Mouse (Mus musculus) myocyte (in vitro differentiated cells): ENCODE data around the gene Adamts9. TPM values are rescaled to one million over a fixed set of nuclear protein-coding genes. Genes with fewer than 3 reads are reported as not detected.
A peak's percentile ranks its signal among the peaks of the same experiment; 100 is the strongest.

Experiments used
- H3K27me3 ChIP-seq: one replicate; pipeline ENCODE4 v1.6.1; 2011; ENCODE audit not compliant: control insufficient read depth, insufficient read depth, insufficient read length
- H3K36me3 ChIP-seq: one replicate; pipeline ENCODE4 v1.6.1; 2011; ENCODE audit not compliant: control insufficient read depth, insufficient read depth
- H3K4me2 ChIP-seq: one replicate; pipeline ENCODE4 v1.6.1; 2011; ENCODE audit warnings: low read depth, control low read depth
- H3K4me3 ChIP-seq: one replicate; pipeline ENCODE4 v1.5.1; 2011; ENCODE audit warnings: mild to moderate bottlenecking, control low read depth, moderate library complexity
- H3K79me2 ChIP-seq: one replicate; pipeline ENCODE4 v1.6.1; 2011; ENCODE audit not compliant: control insufficient read depth, insufficient read depth
- H3ac ChIP-seq: one replicate; pipeline ENCODE4 v1.6.1; 2011; ENCODE audit not compliant: control insufficient read depth, insufficient read length
- CEBPB ChIP-seq: IDR thresholded peaks from 2 replicates; pipeline ENCODE4 v1.6.1; 2011; ENCODE audit warnings: mild to moderate bottlenecking, moderate library complexity; ENCODE audit not compliant: poor library complexity, insufficient read depth, severe bottlenecking
- E2F4 ChIP-seq: IDR thresholded peaks from one replicate; pipeline ENCODE4 v1.6.1; 2011; ENCODE audit warnings: mild to moderate bottlenecking, control low read depth, moderate library complexity; ENCODE audit not compliant: insufficient read depth
- MAX ChIP-seq: IDR thresholded peaks from one replicate; pipeline ENCODE4 v1.6.1; 2011; ENCODE audit warnings: low read depth, mild to moderate bottlenecking, control low read depth
- MYOD1 ChIP-seq, 3 experiments: IDR thresholded peaks; one replicate each; pipeline ENCODE4 v1.6.1; 2011; ENCODE audit warnings: control low read depth in 2 of 3, low read depth in 2 of 3, mild to moderate bottlenecking in 2 of 3, moderate library complexity in 1 of 3; ENCODE audit not compliant: insufficient read length in 2 of 3, control insufficient read depth in 1 of 3
- MYOG ChIP-seq, 3 experiments: IDR thresholded peaks; one replicate each; pipeline ENCODE4 v1.6.1; 2011; ENCODE audit warnings: control low read depth in 2 of 3, low read depth in 2 of 3, mild to moderate bottlenecking in 2 of 3; ENCODE audit not compliant: insufficient read length in 2 of 3, control insufficient read depth in 1 of 3, insufficient read depth in 1 of 3
- POLR2A ChIP-seq: IDR thresholded peaks from one replicate; pipeline ENCODE4 v1.6.1; 2011; ENCODE audit warnings: low read depth, mild to moderate bottlenecking, control low read depth, moderate library complexity; ENCODE audit not compliant: insufficient read length
- POLR2AphosphoS2 ChIP-seq: IDR thresholded peaks from one replicate; pipeline ENCODE4 v1.6.1; 2011; ENCODE audit warnings: low read depth, control low read depth; ENCODE audit not compliant: insufficient read length
- REST ChIP-seq: IDR thresholded peaks from one replicate; pipeline ENCODE4 v1.6.1; 2011; ENCODE audit warnings: mild to moderate bottlenecking, control low read depth, moderate library complexity; ENCODE audit not compliant: insufficient read depth, insufficient read length
- SRF ChIP-seq: IDR thresholded peaks from one replicate; pipeline ENCODE4 v1.6.1; 2011; ENCODE audit warnings: low read depth; ENCODE audit not compliant: control insufficient read depth, insufficient read length
- TCF12 ChIP-seq: IDR thresholded peaks from one replicate; pipeline ENCODE4 v1.6.1; 2011; ENCODE audit warnings: mild to moderate bottlenecking, control low read depth; ENCODE audit not compliant: poor library complexity, insufficient read depth, severe bottlenecking
- TCF3 ChIP-seq: IDR thresholded peaks from one replicate; pipeline ENCODE4 v1.6.1; 2011; ENCODE audit warnings: low read depth, control low read depth; ENCODE audit not compliant: insufficient read length
- USF1 ChIP-seq: IDR thresholded peaks from one replicate; pipeline ENCODE4 v1.6.1; 2011; ENCODE audit warnings: low read depth, mild to moderate bottlenecking, control low read depth, moderate library complexity
- polyA plus RNA-seq: library from polyadenylated mRNA; unstranded; fragments of >200 nt; fragmentation: generic; extraction: Trizol; gene quantifications from one replicate; pipeline ENCODE4 v1.2.1, GENCODE M21; 2012; ENCODE audit warnings: missing spikeins

Gene Adamts9
- 0.04 TPM for polyA plus RNA-seq

DNA sequence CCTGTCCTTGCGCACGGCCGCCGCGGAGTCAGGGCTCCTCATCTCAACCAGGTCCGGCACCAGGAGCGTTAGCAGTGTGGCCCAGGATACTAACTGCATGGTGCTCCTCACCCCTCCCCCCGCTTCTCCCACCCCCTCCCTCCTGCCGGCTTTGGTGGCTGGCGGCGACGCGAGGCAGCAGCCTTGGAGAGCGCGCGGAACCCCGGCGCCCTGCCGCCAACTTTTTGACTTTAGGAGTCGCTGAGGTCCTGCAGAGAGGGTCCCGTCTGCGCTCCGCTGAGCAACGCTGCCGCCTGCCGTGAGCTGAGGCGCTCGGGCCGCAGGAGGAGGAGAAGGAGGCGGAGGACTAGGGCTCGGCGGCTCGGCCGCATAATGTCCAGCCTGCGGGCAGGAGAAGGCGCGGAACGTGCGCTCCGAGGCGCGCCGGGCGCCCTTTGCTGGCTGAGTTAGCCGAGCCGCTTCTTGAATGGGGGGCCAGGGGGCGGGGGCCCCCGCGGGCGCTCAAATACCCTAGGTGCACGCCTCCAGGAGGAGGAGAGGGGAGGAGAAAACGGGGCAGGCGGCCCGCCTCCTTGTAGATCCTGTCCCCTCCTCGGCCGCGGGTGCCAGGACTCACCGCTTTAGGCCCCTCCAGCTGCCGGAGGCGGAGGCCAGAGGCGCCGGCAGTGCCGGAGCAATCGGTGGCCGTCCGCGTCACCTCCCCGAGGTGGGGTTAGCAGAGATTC lies at the start of gene Adamts9:
Gene Adamts9 (minus strand): TSS at position 436 of the 725 bp plus-strand sequence.
- H3K4me3 ChIP-seq: peak within 1 kb of the TSS; percentile 16
- no peaks in the 10 kb centered on the region for H3K36me3 ChIP-seq
- H3ac ChIP-seq: no peak within 1 kb of the TSS
- no peak for TF ChIP-seq MYOD1 (IDR thresholded peaks at IDR 0.05; ENCODE audit: control insufficient read depth in 1 of 3, insufficient read length in 2 of 3, low read depth in 2 of 3)
- TF ChIP-seq TCF3: no peak
- TF ChIP-seq SRF: no peak
- TF ChIP-seq REST: no peak
- no peak for TF ChIP-seq POLR2A
- TF ChIP-seq CEBPB: no peak
- no peak for TF ChIP-seq USF1
- no peak for TF ChIP-seq TCF12
- H3K27me3 ChIP-seq: peaks cover 10% of the 10 kb centered on the region
- no peaks in the 10 kb centered on the region for H3K79me2 ChIP-seq
- H3K4me2 ChIP-seq: no peak within 1 kb of the TSS

DNA sequence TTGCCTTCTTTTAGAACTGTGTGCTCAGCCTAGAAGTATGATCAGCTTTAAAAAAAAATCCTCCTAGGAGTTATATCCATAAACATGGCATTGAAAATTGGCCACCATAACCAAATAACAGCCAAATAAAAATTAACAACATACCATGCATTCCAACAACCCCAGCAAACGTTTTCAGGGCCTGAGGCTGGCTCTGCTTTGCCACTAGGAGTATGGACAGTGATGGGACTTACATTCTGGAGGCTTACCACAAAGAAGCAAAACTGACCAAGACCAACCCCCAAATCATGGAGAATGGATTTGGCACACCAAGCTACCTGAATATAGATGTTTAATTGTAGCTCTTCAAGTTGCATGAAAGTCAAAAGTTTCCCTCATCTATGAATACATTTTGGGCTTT lies 48.3 kb upstream of the Adamts9 start:
- H3K4me2 ChIP-seq: no peak overlapping the region
- no peak overlapping the region for H3ac ChIP-seq
- H3K79me2 ChIP-seq: no peaks in the 10 kb centered on the region
- TF ChIP-seq MYOG (IDR thresholded peaks at IDR 0.05; ENCODE audit: control insufficient read depth in 1 of 3, insufficient read depth in 1 of 3, insufficient read length in 2 of 3, low read depth in 2 of 3): no peak
- TF ChIP-seq POLR2A: no peak
- TF ChIP-seq E2F4: no peak
- no peak for TF ChIP-seq TCF3
- no peak for TF ChIP-seq CEBPB
- TF ChIP-seq MAX: no peak
- TF ChIP-seq MYOD1 (IDR thresholded peaks at IDR 0.05; ENCODE audit: control insufficient read depth in 1 of 3, insufficient read length in 2 of 3, low read depth in 2 of 3): no peak
- no peak for TF ChIP-seq POLR2AphosphoS2
- TF ChIP-seq USF1: no peak
- no peaks in the 10 kb centered on the region for H3K36me3 ChIP-seq
- H3K4me3 ChIP-seq: no peak overlapping the region
- no peaks in the 10 kb centered on the region for H3K27me3 ChIP-seq

DNA sequence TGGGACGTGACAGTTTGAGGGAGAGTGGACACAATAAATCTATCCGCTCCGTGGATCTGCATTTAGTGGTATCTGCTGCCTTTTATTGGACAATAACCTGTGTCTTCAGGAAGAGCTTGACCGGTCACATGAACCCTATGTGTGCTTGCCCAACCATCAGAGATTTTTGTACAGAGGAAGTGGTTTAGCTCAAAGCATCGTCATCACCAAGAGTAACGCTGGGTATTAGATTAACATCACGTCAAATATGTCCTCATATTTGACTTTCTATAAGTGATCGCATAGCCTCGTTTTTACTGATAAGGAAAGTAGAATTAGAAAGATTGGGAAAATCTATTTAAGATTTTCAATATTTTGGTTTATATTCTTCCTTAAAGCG lies 45.3 kb upstream of the Adamts9 start:
- no peak overlapping the region for H3ac ChIP-seq
- no peaks in the 10 kb centered on the region for H3K27me3 ChIP-seq
- H3K4me2 ChIP-seq: no peak overlapping the region
- no peaks in the 10 kb centered on the region for H3K79me2 ChIP-seq
- no peaks in the 10 kb centered on the region for H3K36me3 ChIP-seq
- no peak overlapping the region for H3K4me3 ChIP-seq
- TF ChIP-seq USF1: no peak
- no peak for TF ChIP-seq POLR2A

DNA sequence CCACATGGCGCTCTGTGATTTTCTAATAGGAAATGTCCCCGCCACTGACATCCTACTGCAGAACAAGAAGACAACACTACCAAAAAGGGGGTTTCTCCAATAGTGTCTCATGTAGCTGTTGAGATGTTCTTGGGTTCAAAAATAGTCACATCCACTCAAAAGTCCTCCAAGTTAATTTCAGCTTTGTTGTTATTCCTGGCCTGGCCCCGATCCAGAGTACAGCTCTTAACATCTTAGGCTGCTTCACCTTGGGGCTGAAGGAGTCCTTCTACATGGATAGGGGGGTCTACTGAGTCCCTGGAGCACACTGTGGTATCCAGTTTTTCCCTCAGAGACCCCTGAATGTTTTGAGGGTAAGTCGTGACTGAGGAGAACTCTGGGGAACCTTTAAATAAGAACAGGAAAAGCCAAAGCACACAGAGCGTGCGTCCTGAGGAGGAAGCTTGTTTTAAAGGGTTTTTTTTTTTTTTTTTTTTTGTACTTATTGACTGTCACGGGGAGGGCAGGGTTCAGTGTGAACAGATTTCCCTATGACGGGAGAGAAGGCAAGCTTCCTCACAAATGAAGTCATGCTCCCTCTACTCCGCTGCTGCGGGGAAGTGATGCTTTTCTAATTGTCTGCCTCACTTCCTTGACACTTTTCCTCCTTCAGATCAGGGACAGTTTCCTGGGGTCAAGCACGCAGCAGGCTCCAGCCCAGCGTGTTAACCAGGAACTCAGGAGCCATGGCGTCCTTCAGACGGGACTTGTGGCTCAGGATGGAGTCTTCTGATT lies 44.7 kb upstream of the Adamts9 start:
- Histone ChIP-seq H3K4me3 (no peak overlapping the region), H3K4me2 (peak overlapping the region; percentile 52), H3K27me3 (no peaks in the 10 kb centered on the region), H3K36me3 (no peaks in the 10 kb centered on the region), H3K79me2 (no peaks in the 10 kb centered on the region), H3ac (no peak overlapping the region)
- TF ChIP-seq E2F4: no peak
- no peak for TF ChIP-seq MYOD1 (IDR thresholded peaks at IDR 0.05; ENCODE audit: control insufficient read depth in 1 of 3, insufficient read length in 2 of 3, low read depth in 2 of 3)
- no peak for TF ChIP-seq MYOG (IDR thresholded peaks at IDR 0.05; ENCODE audit: control insufficient read depth in 1 of 3, insufficient read depth in 1 of 3, insufficient read length in 2 of 3, low read depth in 2 of 3)
- TF ChIP-seq MAX: no peak
- TF ChIP-seq POLR2A: no peak
- TF ChIP-seq POLR2AphosphoS2: no peak
- TF ChIP-seq SRF: no peak
- no peak for TF ChIP-seq USF1
- no peak for TF ChIP-seq TCF12
- TF ChIP-seq REST: no peak
- TF ChIP-seq TCF3: no peak
- no peak for TF ChIP-seq CEBPB

DNA sequence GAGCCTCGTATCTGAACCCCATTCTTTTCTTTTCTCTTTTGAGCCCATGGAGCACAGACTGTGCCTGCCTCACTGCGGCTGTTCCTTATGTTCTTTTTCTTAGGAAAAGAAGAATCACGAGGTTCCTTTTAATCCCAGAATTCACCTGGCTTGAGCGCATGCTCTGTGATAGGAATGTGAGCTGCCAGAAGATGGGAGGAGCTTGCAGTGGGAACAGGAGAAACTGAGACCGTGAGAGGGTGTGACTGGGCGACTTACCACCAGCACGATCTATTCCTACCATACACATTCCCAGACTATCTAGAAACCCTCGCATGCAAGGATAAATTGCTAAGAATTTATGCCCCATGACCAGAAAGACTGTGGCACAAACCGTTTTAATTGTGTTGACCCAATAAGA lies 44.1 kb upstream of the Adamts9 start:
- Histone ChIP-seq H3K79me2 (no peaks in the 10 kb centered on the region), H3K4me3 (no peak overlapping the region), H3K27me3 (no peaks in the 10 kb centered on the region), H3ac (no peak overlapping the region), H3K36me3 (no peaks in the 10 kb centered on the region), H3K4me2 (peak overlapping the region; percentile 52)
- TF ChIP-seq POLR2A (no peak), REST (no peak), MAX (no peak), POLR2AphosphoS2 (no peak), MYOG (IDR thresholded peaks at IDR 0.05; ENCODE audit: control insufficient read depth in 1 of 3, insufficient read depth in 1 of 3, insufficient read length in 2 of 3, low read depth in 2 of 3) (no peak)
